Mouse (Mus musculus): ENCODE results near the gene Tmprss12. TPM values are rescaled to one million over a fixed set of nuclear protein-coding genes. Genes with fewer than 3 reads are reported as not detected.
A peak's percentile ranks its signal among the peaks of the same experiment; 100 is the strongest.
"Not testable (repeated sequence)": the region's sequence is repeated elsewhere in the genome, so short reads cannot be mapped to it uniquely, and the experiment has no call there.

Tmprss12 gene
- total RNA-seq, 2 experiments from 2014 or later, result not detected

DNA sequence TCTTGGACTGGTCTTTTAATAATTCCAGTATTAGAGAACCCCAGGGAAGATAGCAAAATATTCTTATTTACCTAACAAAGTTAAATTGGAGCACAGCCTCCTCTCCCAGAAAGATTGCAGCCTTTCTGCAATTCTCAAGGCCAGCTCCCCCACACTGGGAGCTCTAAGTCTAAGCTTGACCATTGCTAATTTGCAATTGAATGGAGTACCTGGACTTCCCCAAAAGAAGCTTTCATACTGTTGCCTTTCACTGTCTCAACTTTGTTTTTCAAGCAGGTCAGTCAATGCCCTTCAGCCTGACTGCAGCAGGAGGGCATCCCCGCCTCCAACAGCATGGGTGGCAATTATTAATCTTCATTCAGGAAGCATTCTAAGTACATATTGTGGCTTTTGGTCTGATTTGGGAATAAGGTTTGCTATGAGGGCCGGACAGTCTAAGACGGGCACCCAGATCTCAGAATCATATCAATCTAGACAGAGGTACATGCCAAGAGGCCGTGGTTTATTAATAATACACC is 6.8 kb upstream of the Tmprss12 start:
- not testable (repeated sequence) for DNase-seq (ENCODE audit: low spot score)

DNA sequence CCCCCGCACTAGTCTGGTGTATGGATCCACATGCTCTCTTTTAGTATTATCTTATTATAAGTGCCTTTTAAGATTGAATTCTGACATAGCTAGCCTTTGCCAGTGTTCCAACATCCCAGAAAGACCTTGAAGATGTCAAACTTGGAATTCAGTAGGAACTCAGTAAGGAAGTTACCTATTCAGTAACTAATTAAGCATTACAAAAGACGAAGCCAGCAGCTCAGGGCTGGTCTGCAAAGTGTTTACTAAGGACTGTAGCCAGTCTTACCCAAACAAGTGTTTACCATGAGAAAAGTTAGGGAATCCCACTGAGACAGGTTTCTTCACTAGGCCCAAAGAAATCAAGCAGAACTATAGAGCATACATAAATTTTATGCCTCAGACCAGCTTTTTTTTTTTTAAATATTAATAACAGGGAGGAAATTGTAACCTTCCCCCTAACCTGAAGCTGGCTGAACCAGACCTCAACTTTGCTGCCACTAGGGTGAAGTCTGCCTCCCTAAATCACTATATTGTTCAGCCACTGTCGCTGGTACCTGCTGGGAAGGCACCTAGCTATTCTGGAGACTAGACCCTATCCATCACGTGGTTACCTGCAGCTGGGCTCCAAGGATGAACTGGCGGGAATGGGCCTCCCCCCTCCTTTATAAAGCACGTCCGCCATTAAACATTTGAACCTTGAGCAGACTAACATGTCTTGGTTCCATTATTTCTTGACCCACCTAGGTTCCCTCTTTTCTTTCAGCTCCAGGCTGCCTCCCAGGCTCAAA is 5.7 kb upstream of the Tmprss12 start:
- DNase-seq (ENCODE audit: low spot score), result no peak

DNA sequence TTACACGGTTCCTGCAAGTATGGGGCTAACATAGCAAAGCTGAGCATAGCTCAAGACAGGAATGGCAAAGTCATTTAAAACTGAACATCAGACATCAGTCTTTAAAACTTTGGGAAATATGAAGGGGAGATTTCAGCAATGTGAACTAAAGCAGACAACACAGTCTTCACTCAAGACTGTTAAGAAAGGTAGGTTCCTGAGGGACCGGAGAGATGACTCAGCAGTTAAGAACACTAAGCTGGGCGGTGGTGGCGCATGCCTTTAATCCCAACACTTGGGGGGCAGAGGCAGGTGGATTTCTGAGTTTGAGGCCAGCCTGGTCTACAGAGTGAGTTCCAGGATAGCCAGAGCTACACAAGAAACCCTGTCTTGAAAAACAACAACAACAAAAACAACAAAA is 4.2 kb upstream of the Tmprss12 start:
- DNase-seq (ENCODE audit: low spot score), result no peak

DNA sequence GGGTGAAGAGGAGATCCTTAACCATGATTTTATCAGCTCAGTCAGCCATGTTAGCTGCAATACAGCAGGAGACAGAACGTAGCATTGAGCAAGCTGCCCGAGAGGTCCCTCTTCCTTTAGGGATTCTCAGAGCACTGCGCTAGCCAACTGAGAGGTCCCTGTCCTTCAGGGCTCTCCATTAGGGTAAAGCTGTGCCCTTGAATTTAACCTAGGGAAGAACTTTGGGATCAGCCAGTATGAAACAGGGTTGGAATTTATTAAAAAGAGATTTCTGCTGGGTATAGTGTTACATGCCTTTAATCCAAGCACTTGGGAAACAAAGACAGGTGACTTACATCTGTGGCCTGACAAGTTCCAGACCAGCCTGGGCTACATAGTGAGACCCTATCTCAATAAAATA is 3.1 kb upstream of the Tmprss12 start:
- DNase-seq (ENCODE audit: low spot score), result no peak

DNA sequence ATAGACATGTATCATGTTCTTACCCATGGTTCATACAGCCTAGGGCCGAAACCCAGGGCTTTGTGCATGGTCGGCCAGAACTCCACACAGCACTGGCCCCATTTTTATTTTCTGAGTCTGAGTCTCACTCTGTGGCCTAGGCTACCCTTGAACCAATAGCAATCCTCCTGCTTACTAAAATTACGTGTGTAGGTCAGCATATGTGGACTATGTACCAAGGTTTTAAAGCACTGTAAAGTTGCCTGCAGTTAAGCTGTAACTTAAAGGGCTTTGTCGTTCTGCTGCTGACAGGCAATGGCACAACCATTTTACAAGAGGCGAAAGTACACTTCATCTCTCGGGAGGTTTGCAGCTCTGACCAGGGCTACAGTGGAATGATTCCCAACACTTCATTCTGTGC is 8.3 kb downstream of the Tmprss12 start:
- no peak for DNase-seq (ENCODE audit: low spot score)

DNA sequence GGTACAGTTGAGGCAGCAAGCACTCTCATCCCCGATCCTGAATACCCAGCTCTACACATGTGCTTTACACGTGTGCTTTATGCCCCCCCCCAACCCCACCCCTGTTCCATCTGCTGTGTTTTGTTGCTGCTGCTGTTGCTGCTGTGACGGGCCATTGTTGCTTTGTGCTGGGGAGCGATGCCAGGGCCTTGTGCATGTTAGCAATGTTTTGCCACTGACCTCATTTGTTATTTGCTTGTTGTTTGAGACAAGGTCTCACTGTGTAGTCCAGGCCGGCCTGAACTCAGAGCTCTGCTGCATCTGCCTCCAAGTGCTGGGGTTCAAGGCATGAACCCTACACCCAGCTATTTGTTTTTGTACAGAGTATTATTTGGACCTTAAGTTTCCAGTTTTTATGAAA is 10.2 kb downstream of the Tmprss12 start:
- no peak for DNase-seq (ENCODE audit: low spot score)

DNA sequence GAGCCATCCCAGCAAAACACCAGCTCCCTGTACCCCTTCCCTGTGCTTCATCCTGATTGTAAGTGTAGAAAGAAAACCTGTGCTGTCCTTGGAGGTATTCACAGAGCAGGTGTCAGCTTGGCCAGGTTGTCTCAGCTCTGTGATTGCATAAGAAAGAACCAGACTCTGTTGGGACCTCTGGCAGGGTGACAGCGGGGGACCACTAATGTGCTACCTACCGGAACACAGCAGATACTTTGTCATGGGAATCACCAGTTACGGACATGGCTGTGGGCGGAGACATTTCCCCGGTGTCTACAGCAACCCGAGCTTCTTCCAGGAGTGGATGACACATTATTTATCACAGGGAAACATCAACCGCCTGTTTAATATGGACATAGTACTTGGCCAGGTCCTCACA is 11.7 kb downstream of the Tmprss12 start:
- no peak for DNase-seq (ENCODE audit: low spot score)

DNA sequence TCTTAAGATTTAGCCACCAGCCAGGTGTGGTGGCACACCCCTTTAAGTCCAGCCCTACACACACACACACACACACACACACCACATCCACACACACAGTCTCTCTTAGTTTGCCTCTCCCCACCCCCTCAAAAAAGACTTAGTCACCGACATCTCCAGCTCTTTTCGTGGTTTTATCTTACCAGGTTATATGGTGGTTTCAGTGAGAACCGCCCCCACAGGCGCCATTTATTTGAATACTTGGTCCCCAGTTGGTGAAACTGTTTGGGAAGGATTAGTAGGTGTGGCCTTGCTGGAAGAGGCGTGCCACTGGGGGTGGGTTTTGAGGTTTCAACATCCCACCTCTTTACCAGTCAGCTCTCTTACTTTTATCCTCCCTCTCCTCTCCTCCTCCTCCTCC is 17.2 kb downstream of the Tmprss12 start:
- no peak for DNase-seq (ENCODE audit: low spot score)

DNA sequence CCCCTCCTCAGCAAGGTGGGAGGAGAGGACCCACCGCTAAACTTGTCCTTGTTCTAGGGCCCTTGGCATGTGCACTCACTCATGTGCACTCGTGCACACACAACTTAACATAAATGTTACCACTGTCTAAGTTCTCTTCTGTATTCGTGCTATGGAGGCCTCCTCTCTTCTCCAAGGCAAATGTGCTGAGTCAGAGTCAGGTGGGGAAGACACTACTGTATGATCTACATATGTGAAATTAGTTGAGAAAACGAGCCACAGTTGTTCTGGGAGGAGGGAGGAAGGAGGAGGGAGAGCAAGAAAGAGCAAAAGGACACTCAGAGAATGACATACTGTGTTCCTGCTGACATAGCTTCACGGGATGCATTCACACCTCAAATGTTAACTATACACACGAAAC is 19.9 kb downstream of the Tmprss12 start:
- no peak for DNase-seq (ENCODE audit: low spot score)

DNA sequence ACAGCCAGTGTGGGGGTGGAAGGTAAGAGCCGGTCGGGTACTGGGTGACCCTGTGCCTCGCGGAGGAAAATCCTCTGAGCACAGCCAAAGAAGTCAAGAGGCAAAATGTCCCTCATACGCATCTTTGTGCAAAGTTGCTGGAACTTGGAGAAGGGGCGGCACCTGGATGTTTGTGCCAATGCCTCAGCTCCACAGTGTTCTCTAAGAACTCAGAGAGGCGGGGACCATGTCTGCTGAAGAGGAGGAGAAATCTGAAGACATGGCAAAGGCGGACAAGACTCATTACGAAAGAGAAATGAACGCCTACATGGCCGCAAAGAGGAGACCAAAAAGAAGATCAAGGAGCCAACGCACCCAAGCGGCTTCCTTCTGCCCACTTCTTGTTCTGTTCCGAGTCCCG is 20.9 kb downstream of the Tmprss12 start:
- DNase-seq (ENCODE audit: low spot score), result no peak

DNA sequence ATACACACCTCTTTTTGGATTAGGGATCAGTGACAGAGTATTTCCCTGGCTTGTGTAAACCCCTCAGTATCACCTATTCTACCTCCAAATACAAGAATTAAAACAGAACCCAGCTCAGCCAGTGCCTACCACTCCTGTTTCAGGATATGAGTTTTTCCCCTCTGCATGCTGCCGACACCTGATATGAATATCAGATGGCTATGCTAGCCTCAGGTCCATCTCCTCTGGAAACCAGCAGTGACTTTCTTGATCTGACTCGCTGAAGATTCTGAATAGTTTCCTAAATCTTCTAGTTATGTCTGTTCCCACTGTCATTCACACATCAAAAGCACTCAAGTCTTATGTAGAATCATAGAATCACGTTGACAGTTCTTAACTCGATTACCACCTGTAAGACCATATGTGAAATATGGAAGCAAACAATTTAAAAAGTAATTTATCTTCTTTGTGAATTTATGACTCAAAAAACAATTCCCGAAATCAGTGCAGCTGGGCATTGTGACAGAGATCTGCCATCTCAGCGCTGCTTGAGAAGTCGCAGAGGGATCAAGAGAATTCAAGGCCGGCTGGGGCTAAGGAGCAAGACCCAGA is 22.9 kb downstream of the Tmprss12 start:
- no peak for DNase-seq (ENCODE audit: low spot score)

DNA sequence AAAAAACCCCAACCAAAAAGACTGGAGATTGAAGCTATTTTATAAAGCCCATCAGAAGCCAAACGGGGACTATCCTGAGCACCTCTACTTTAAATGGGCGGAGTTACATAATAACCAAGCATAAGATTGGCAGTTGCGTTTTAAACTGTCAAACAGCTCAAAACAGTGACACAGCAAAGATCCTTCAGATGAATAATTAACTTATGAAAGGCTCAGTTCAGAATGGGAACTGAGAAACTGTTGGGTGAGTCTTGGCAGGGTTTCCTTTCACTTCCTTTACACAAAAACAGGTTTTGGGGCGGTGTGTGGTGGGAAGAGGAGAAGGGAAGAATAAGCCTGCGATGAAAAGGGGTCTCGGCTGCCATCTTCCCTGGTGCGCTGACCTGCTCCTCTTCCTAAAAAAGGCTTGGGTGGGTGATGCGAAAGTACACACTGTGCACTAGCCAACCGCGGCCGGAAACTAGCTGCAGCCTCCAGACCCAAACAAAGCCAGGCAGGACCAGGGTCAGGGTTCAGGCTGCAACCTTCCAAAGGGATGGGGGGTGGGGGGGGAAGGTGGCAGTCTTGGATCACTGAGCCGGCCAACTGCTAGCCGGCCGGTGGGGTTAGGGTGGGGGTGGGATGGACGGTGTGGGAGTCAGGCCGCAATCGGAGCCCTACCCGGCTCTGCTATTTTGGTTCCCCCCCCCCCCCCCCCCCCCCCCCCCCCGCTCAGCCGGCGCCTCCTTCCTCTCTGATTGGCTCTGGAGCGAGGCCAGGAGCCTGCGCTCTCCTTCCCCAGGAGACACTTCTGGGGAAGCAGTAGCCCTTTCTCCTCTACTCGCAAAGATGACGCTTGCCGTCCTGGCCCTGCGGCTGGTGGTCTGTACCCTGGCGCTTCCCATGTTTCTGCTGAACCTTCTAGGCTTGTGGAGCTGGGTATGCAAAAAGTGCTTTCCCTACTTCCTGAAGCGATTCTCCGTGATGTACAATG is 23.7 kb downstream of the Tmprss12 start, which contains the start of gene Mettl7a1:
Gene Mettl7a1 (plus strand): TSS at position 122 of the 973 bp plus-strand sequence.
- DNase-seq (ENCODE audit: low spot score), result peak; percentile 87

DNA sequence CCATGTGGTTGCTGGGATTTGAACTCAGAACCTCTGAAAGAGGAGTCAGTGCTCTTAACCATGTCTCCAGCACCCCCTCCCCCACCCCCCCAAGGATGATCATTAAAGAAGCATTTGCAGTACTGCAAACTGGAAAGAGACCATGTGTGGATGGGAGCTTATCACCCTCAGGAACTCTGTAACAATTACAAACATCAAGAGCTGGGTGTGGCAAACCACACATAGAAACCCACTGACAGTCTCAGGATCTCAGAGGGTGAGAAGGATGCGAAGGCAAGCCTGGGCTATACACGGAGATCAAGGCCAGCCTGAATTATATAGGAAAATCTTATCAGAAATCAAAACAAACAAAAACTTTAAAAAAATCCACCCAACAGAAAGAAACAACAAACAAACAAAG is 25.6 kb downstream of the Tmprss12 start:
- DNase-seq (ENCODE audit: low spot score), result no peak

DNA sequence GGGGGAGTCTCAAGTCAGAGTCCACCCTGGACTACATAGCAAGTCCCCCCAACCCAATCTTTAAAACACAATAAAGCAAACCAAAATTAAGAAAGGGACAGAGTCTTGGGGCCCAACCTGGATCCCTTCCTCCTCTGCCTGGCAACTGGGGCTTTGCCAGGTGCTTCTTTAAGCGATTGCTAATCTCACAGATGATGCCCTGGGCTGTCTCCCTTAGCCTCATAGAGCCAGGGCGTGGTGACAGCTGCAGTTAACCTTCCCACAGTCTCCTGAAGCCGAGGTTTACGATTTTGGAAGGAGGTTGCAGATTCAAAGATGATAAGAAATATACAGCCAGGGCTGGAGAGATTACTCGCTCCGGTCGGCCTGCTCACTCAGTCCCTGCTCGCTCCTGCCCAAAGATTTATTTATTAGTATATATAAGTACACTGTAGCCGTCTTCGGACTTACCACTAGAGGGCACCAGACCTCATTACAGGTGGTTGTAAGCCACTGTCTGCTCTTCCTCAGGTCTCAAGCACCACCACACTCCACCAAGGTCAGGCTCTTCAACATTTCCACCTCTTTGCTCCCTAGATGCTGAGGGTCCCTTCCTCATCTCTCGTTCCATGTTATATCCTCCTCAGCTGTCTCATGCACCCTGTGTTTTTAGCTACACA is 26.9 kb downstream of the Tmprss12 start:
- peak; percentile 48 for DNase-seq (ENCODE audit: low spot score)

DNA sequence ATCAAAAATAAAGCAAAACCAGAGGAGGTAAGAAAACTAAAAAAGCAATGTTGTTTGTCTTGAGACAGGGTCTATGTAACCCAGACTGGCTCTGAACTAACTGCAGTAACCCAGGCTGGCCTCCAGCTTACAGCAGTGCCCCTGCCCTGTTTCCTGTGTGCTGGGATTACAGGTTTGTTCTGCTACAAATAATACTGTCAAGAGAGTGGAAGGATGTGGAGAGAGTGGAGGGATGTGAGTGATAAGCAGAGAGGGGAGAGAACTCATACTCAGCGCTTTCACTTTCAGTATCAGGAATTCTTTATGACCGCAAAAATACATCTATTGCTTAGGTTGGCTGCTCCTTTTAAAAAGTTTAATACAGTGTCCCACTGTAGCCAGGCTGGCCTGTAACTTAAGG is 31.7 kb downstream of the Tmprss12 start:
- no peak for DNase-seq (ENCODE audit: low spot score)

DNA sequence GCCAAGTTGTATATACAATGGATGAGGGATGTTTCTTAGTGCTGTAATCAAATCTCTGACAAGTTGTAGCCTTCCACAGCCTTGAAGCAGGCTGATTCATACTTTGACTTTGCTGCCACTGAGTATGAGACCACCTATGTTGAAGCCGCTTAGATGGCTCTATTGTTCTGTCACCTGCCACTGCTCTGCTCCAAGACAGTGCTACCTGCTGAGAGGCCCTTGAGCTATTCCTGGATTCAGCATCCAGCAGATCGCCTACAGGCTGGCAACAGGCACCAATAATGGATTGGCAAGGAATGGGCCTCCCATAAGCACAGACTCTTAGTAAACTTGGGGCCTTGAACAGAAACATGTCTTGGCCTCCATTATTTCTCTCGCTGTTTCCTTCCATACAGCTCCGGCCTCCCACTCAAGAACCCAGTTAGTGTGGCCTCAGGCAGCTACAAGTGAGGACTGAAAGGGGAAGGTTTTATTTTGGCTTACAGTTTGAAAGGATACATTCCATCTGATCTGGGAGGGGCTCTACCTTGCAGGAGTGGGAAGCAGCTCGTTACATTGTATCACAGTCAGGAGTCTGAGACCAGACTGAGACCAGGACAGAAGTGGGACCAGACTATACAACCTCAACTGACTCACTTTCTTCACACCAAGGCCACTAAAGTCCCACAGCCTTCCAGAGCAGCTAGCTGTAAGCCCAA is 34.0 kb downstream of the Tmprss12 start:
- no peak for DNase-seq (ENCODE audit: low spot score)

DNA sequence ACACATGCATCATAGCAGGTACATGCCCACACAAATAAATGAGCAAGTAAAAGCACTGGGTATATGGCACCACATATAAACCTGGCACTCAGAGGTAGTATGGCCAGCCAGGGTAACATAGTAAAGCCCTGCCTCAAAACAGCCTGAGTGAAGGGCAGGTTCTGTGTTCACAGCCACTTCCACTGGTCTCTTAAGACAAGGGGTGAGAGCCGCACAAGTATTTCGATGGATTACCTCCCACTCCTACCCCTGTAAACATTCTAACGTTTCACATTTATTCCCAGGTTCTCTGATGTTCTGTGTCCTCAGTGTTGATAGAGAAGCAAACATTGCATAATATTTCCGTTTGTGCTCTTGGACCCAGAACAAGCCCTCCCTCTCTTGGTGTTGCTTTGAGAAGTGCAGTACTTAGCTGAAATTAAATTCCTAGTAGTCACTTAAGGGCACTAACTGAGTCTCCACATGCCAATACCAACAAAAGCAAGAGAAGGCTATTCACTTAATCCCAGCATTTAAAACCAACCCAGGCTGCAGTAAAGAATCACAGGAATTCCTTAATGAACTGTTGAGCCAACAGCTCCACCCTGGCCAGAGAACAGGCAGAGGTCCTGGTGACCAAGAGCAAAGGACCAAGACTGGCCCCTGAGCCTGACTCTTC is 37.5 kb downstream of the Tmprss12 start:
- DNase-seq (ENCODE audit: low spot score), result peak; percentile 26

DNA sequence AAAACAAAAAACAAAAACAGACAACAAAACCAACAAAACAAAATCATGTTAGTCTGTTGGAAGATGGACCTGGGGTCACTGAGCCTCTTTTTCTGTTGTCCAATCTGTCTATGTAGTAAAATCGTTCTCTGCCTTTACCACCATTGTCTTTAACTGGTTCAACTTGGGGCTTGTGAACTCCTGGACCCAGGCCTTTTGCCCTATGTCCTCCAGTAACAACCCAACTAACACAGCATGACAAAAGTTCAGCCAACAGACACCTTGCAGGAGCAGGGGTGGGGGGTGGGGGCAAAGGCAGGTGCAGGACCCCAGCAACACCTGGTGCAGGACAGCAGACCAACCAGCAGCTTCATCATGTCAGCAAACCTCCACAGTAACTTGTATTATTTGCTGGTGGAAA is 39.2 kb downstream of the Tmprss12 start:
- no peak for DNase-seq (ENCODE audit: low spot score)

DNA sequence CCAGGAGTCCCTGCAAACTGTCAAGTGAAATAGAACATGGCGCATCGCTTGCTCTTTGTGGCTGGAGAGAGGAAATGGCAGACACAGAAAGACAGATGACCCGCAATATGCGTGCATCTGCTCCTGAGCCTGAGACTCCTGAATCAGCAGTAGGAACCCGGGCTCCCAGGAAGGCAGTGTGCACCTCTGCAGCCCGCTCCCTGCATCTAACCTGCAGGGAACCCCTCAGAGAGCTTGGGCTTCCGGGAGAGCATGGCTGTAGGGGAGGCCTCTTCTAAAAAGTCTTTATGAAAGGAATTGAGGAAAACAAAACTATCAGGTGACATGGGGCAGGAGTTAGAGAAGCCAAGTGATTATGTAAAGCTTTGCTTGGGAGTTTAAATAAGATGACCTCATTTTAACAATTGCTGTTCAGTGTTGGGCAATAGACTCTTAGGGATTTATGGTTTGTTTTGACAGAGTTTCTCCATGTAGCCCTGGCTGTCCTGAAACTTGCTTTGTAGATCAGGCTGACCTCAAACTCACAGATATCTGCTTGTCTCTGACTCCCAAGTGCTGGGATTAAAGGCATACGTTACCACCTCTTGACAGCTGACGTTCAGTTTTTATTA is 39.8 kb downstream of the Tmprss12 start:
- DNase-seq (ENCODE audit: low spot score), result no peak

DNA sequence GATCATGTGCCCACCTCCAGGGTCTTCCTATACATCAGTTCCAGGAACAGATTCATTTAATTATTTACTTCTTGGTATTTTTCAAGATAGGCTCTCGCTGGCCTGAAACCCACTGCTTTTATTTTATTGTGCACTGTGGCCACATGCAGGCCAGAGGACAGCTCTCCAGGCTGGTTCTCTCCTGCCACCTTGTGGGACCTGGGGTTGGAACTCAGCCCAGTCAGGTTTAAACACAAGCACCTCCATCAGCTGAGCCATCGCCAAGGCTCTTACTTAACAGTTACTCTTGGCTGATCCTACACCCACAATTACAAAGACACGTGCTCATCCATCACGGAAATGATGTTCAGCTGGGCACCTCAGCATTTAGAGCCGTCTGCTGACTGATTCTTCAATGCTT is 40.5 kb downstream of the Tmprss12 start:
- peak; percentile 51 for DNase-seq (ENCODE audit: low spot score)

All from gastrocnemius, adult 18-20 months (tissue).